Mouse (Mus musculus): ENCODE data around the gene Pitpnm1.

DNA sequence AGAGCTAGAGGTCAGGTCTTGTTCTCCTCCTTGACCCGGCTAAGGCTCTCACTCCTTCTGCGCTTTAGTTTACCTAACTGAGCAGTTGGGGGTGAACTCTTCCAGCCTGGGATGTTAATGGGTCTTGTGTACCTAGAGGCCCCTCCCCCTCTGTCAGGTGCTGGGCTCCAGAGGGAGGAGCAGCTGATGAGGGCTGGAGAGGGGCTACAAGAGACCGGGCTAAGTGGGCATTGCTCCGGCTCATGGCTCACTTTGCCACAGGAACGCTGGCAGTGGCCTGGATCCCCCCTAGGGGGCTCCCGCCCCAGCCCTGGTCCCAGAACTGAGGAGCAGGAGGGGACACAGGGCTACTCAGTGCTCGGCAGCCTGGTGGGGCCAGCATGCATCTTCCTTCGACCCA, 16.0 kb upstream of the Pitpnm1 start:
- TF ChIP-seq CTCF (IDR thresholded peaks at IDR 0.05; ENCODE audit: low read depth, low read length) (no peak), POLR2A (IDR thresholded peaks at IDR 0.05; ENCODE audit: borderline replicate concordance, low read depth, low read length) (no peak)

Measured in bone marrow macrophage, adult 2 months (primary cell).